Mouse (Mus musculus) neural tube, embryonic 10.5 days (tissue): ENCODE data around the gene Cfap299.
"Not testable (repeated sequence)": the region's sequence is repeated elsewhere in the genome, so short reads cannot be mapped to it uniquely, and the experiment has no call there.

Experiments used
- DNase-seq: peaks from one replicate; pipeline ENCODE4 v3.0.0-alpha.2; 2017; ENCODE audit warnings: low spot score; ENCODE audit errors: extremely low spot score

Gene Cfap299

GRCm38 (mm10) chr5:98328848-98329624 is at the start of gene Cfap299:
Gene Cfap299, plus strand, starts transcription at chr5:98329304.
- peak; percentile 91 for DNase-seq

- no peak for DNase-seq
These were observed 47.1 kb upstream of the Cfap299 start for GRCm38 (mm10) chr5:98281993-98282392.

GRCm38 (mm10) chr5:98283696-98284478 is 45.2 kb upstream of the Cfap299 start:
- DNase-seq, result peak; percentile 22

- no peak for DNase-seq
These were observed 38.5 kb upstream of the Cfap299 start for GRCm38 (mm10) chr5:98290642-98291041.

- DNase-seq, result no peak
These were observed 36.6 kb upstream of the Cfap299 start for GRCm38 (mm10) chr5:98292388-98293048.

GRCm38 (mm10) chr5:98293049-98293715 is 35.9 kb upstream of the Cfap299 start:
- DNase-seq, result peak; percentile 25

- DNase-seq, result no peak
These were observed 29.0 kb upstream of the Cfap299 start for GRCm38 (mm10) chr5:98300079-98300478.

GRCm38 (mm10) chr5:98305673-98306072 is 23.4 kb upstream of the Cfap299 start:
- no peak for DNase-seq

- no peak for DNase-seq
These were observed 22.6 kb upstream of the Cfap299 start for GRCm38 (mm10) chr5:98306528-98306927.

- DNase-seq, result no peak
These were observed 2.5 kb upstream of the Cfap299 start for GRCm38 (mm10) chr5:98326625-98327024.

- DNase-seq, result not testable (repeated sequence)
These were observed 14.6 kb downstream of the Cfap299 start for GRCm38 (mm10) chr5:98343751-98344150.

- DNase-seq, result no peak
These were observed 15.5 kb downstream of the Cfap299 start for GRCm38 (mm10) chr5:98344581-98344980.

- DNase-seq, result no peak
These were observed 17.0 kb downstream of the Cfap299 start for GRCm38 (mm10) chr5:98346067-98346466.

- DNase-seq, result peak; percentile 85
These were observed 19.5 kb downstream of the Cfap299 start for GRCm38 (mm10) chr5:98348605-98349004.

GRCm38 (mm10) chr5:98359912-98360311 is 30.8 kb downstream of the Cfap299 start:
- DNase-seq, result no peak

GRCm38 (mm10) chr5:98360792-98361419 is 31.8 kb downstream of the Cfap299 start:
- no peak for DNase-seq

GRCm38 (mm10) chr5:98363428-98363827 is 34.3 kb downstream of the Cfap299 start:
- peak; percentile 35 for DNase-seq

- no peak for DNase-seq
These were observed 36.2 kb downstream of the Cfap299 start for GRCm38 (mm10) chr5:98365340-98365739.

GRCm38 (mm10) chr5:98368822-98369221 is 39.7 kb downstream of the Cfap299 start:
- no peak for DNase-seq

- no peak for DNase-seq
These were observed 40.3 kb downstream of the Cfap299 start for GRCm38 (mm10) chr5:98369426-98369825.
